Mouse (Mus musculus): ENCODE data around the gene Krtap19-3.

Krtap19-3 gene

DNA sequence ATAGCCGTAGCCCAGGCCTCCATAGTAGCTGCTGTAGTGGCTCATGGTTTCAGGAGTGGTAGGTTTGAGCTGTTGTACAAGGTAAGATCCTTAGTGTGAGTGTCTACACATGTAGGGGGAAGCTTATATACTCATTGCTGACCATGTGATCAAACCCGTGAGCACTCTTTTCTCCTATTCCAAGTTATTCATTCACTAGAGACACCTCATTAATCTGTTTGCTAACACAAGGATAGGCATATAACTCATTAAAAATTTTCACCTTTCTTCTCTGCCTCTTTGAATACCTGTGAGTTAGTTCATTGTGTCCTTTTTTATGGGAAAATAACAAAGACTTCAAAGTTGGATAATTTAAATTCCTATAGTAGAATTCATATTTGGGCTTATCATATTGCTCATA, at the start of gene Krtap19-3:
Gene Krtap19-3, minus strand, starts transcription at position 101 of the 400 bp plus-strand sequence.
- DNase-seq = no peak

DNA sequence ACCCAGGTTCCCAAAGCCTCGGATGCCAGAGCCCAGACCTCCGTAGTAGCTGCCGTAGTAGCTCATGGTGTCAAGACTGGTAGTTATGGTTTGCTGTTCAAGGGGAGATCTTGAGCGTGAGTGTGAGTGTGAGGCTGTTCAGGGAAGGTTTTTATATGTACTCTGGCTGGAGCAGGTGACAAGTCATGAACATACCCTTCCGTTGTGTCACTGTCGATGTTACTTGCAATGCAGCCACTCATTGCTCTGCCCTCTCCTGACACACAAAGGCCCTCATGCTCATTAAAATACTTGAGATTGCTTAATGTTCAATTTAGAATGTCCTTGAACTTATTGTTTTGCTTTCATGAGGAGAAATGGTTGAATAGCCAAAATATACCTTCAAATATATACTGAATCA, 18.5 kb upstream of the Krtap19-3 start, which contains the start of gene Krtap19-5:
Gene Krtap19-5, minus strand, starts transcription at position 101 of the 400 bp plus-strand sequence.
- DNase-seq = no peak

- no peak for DNase-seq
These were observed 9.0 kb upstream of the Krtap19-3 start for GRCm38 (mm10) chr16:88886870-88887269.

DNA sequence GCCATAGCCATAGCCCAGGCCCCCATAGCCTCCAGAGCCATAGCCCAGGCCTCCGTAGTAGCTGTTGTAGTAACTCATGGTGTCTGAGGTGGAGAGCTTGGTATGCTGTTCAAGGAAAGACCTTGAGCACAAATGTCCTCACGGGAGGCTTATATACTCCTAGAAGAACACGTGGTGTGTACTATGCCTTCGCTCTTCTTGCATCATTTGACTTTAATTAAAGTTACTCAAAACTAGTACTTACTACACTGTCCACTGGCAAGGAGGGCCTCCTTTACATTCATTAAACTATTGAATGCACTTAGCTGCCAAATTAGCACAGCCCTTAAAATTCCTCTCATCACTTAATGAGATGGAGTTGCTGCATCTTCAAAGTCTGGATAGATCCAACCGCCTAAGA, 7.2 kb upstream of the Krtap19-3 start, which contains the start of gene Krtap19-4:
Gene Krtap19-4, minus strand, starts transcription at position 101 of the 400 bp plus-strand sequence.
- DNase-seq = no peak

DNA sequence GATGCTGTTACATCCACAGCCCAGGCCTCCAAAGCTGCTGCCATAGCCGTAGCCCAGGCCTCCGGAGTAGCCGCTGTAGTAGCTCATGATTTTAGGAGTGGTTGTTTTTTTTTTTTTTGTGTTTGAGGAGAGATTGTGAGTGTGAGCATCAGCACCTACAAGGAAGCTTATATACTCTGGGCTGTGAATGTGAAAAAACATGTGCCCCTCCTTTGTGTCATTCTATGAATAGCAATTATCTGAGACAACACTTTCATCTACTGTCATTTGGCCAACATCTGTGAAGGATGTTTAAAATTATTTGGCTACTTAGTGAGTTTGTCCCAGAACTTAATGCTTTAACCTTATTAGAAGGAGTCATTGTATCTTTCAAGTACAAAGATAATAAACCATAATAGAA, 3.7 kb downstream of the Krtap19-3 start, which contains the start of gene Krtap19-2:
Gene Krtap19-2, minus strand, starts transcription at position 101 of the 400 bp plus-strand sequence.
- no peak for DNase-seq

DNA sequence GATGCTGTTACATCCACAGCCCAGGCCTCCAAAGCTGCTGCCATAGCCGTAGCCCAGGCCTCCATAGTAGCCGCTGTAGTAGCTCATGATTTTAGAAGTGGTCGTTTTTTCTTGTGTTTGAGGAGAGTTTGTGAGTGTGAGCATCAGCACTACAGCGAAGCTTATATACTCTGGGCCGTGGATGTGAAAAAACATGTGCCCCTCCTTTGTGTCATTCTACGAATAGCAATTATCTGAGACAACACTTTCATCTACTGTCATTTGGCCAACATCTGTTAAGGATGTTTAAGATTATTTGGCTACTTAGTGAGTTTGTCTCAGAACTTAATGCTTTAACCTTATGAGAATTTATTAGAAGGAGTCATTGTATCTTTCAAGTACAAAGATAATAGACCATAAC, 8.5 kb downstream of the Krtap19-3 start, which contains the start of gene Krtap19-1:
Gene Krtap19-1, minus strand, starts transcription at position 101 of the 400 bp plus-strand sequence.
- no peak for DNase-seq

DNA sequence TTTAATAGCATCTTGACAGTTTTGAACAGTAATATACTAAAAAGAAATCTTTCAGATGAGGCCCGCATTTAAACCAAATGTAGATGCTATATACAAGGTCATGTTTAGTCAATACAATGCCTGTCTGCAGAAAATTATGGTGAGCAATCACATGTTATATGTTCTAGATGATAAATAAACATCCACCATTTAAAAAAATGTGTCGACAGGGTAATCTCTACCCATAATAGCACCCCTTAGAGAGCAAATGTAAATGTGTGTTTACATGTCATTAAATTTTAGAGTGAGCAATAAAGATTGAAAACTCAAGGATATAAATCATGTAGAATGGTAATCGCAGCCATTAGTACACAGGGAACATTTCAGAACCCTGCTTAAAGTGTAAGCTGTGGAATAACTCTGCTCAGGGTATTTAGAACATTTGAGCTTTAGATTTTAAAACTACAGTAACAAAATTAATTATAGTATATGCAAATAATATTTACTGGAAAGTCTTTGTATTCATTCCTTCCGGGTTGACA, 12.9 kb downstream of the Krtap19-3 start:
- no peak for DNase-seq

- DNase-seq = peak in 1 of 2 experiments; percentile 3
These were observed 26.4 kb downstream of the Krtap19-3 start for GRCm38 (mm10) chr16:88851450-88851849.

- no peak for DNase-seq
These were observed 29.3 kb downstream of the Krtap19-3 start for GRCm38 (mm10) chr16:88848558-88848957.

- DNase-seq = no peak
These were observed 30.5 kb downstream of the Krtap19-3 start for GRCm38 (mm10) chr16:88847363-88847762.

All from B cell, adult 2 months (primary cell).